Mouse (Mus musculus) fat pad, adult 2 months (tissue): Measurements from ENCODE around the gene Cst7.
"Not testable (repeated sequence)": the region's sequence is repeated elsewhere in the genome, so short reads cannot be mapped to it uniquely, and the experiment has no call there.

Source experiments
- DNase-seq: peaks from one replicate; pipeline ENCODE4 v3.0.0-alpha.2; 2011; ENCODE audit warnings: low read depth, low spot score; ENCODE audit errors: extremely low read depth

Cst7 gene

DNA sequence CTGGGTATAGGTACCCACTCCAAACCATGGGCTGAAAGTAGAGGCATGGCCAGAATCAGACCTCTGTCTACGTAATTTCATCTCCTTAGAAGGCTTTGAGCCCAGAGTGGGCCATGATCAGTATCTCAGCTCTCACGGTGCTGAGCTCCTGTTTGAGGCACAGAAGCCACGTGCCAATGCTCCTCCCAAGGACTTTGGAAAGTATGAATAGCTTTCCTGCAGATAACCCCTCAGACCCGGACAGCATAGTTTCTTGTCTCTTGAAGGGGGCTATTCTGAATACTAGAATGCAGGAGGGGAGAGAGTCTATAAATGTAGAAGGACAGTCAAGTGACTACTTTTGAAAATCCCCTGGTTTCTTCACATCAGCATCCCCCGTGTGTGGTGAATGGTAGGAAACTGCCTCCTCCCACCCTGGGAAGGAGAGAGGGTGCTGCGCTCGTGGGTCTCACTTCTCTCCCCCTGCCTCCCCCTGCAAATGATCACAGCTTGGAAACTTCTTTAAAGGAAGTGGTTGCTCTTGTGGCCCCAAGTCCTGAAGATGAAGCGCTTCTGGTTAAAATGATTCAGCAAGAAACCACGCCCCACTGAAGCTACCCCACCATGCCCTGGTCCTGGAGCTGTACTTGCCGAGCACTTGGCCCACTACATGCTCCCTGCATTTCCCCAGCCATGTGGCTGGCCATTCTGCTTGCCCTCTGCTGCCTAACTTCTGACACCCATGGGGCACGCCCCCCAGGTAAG lies at the start of gene Cst7:
Gene Cst7 (plus strand): TSS at position 569 of the 744 bp plus-strand sequence.
- DNase-seq = no peak

- no peak for DNase-seq
Observed at GRCm38 (mm10) chr2:150525703-150526207, 44.5 kb upstream of the Cst7 start.

- not testable (repeated sequence) for DNase-seq
Observed at GRCm38 (mm10) chr2:150549576-150549975, 20.6 kb upstream of the Cst7 start.

DNA sequence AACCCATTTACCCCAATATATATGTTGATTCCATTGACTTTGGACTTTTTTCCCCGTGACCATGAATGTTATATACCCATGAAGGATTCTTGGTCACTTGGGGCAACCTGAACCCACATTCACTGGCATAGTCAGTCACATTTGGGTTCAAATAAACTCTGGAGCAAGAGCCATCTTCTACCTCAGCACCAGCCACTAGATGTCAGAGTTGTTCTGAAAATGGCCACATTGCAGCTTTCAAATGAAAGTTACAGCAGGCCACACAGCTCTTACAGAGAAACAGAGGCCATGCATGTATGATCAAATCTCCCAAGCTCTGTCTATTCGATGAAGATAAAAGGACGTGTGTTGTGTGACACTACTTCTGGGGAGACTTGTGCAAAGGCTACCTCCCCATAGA lies 11.6 kb upstream of the Cst7 start:
- DNase-seq = no peak

- DNase-seq = no peak
Observed at GRCm38 (mm10) chr2:150567051-150567450, 3.2 kb upstream of the Cst7 start.

GRCm38 (mm10) chr2:150570761-150571160 lies 546 bp downstream of the Cst7 start:
- no peak for DNase-seq

DNA sequence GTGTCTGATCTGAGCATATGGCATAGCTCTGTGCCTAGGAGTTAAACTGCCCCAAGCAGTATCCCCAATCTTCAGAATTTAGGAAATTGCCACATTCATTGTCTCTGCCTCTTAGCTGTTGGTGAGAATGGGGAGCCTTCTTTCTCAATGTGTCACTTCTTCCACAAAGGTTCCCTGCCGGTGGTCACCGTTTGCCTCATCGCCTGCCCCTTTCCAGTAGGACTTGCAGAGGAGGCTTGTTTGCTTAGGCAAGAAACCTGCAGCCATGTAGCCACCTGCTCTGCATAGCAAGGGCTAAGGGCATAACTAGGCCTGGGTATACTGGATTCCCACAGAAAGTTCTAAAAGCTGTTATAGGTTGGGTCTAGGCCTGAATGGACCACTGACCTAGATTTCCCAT lies 2.2 kb downstream of the Cst7 start:
- DNase-seq = no peak

GRCm38 (mm10) chr2:150576256-150576655 lies 6.0 kb downstream of the Cst7 start:
- DNase-seq = peak; percentile 63

DNA sequence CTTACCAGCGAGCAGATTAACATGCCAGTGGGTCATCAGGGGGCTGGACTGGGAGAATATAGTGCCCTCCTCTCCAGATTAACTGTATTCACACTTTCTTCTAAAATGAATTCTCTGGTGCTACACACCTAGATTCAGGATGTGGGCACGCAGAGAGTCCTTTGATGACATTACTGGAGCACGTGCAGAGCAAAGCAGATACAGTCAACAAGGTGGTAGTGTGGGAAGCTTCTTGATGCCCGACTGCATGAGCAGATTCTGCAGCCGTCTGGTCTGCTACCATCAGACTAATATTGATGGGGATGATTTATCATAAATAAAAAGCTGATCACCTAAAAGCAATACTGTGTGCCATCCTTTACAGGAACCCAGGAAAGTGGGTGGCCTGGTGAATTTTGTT lies 8.4 kb downstream of the Cst7 start:
- no peak for DNase-seq

DNA sequence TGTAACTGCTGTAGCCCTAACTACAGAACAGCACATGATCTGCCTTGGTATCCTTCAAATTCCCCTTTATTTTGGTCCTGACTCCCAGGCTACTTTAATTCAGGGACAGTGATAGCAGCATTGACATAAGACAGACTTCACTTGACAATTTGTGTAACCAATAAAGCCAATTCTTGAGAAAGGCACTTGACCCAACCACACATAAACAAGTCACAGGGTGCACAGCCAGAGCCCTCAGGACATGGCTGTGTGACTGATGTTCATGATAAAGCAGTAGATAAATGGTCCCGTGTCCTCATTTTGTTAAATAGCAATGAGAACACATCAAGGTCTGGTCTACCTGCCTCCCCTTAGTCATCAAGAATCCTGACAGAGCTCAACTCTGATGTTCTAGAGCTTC lies 9.4 kb downstream of the Cst7 start:
- DNase-seq = no peak

DNA sequence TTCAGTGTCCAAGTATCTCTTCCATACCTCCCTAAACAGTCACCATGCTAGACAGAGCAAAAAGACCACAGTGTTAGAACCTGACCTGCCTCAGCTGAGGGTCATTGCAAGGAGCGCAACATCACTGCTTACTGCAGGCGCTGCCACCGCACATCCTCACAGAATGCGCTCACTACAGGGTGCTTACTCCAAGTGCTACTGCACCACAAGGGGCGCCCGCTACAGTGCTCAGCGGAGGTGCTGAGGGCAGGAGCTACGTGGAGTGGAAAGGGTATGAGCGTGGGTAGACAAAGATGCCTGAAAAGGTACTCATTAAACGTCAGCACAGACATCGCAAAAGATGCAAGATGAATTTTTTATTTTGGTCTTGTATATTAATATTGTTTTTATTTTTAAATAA lies 18.9 kb downstream of the Cst7 start:
- no peak for DNase-seq

- DNase-seq = no peak
Observed at GRCm38 (mm10) chr2:150595411-150596190, 25.4 kb downstream of the Cst7 start.

DNA sequence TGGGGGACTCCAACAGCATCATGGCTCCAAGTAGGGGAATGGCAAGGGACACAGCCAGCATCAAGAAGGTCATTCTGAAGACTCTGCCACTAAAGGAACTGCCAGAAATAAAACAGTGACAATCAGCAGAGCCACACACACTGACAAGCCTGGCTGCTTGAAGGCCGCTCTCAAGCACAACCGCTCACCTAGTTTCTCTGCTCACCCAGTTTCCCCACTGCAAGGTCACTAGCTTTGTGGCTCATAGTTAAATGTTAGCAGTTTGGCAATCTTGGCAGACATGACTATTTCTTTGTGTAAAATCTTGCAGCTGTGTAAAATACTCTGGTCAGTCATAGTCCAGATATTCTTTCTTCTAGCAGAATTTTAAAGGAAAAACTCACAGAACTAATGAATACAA lies 30.0 kb downstream of the Cst7 start:
- peak; percentile 68 for DNase-seq

DNA sequence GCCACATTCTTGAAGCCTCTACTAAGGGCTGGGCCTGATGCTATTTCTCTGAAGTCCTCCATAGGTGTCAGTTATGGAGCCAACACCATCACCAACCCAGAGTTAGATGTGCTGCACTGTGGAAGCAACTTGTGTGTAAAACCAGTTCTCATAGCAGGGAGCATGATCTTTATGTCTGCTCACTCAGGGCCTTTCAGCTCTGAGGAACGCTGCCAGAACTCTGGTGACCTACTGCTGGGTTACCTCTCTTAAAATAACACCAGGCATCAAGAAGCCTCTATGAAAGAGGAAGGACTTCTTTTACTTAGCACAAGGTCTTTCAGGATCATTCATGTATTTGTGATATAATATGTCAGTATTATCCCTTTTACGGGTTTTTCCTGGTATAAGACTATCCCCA lies 32.0 kb downstream of the Cst7 start:
- DNase-seq = no peak

DNA sequence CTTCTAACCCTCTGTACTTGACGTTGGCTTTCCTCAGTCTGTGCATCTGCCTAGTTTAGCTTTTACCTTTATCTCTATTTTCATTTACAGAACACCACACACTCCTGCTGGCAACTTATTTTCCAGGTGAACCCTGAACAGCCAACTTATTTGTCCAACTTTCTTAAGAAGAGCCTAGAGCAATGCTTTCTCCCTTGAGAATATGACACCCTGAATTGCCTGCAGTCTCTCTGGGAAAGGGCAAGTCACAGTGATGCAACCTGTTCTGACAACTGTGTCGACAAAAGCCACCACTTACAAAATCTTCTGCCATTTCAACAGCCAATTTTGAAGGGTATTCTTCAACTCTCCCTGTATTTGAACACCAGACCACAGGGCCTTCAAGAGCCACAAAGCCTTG lies 34.6 kb downstream of the Cst7 start:
- peak; percentile 74 for DNase-seq

DNA sequence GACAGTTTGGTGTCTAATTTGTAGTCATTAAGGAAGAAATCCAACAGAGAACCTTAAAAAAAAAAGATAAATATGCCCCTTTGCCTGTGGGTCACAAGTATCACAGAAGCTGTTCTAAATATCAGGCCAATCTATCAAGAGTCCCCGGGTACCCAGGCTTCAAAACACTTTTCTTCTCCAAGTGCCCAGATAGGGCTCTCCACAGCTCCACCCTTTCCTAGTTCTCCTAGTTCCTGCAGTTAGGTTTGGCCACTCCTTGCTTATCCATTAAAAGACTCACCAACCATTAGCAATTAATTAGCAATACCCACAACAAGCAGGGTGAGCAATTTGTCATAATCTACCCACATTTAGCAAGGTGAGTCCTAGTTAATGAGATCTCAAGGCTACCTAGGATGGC lies 36.9 kb downstream of the Cst7 start:
- no peak for DNase-seq

GRCm38 (mm10) chr2:150608087-150608799 lies 38.0 kb downstream of the Cst7 start, which contains the start of gene Apmap:
Gene Apmap (minus strand): TSS chr2:150608567.
- DNase-seq = no peak

DNA sequence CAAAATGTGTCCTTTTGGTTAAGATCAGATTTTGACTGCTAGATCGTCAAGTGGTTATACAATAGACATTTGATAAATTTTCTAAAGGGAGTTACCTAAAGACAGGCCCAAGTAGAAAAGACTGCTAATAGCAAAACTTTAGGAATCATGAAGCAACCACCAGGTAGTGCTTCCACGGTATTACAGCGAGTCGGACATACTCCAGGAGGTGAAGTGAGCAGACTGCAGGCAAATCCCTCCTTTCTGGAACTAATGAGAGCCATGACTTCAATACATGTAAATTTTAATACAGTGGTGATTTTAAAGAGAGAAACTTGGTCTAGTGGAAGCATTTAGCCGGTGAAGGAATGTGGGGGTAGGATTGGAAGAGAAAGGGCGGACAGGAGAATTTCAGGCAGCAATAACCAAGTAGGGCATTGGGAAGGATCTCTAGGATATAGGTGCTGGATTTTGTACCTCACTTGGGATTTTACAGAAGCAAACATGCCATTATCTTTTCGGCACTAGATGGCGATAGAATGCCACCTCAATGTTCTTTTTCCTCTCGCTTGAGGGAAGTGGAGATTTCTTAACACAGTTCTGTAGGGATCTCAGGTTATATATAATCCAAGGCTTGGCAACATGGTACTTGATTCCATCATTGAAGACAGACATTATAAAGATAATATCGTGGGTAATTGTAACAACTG lies 38.8 kb downstream of the Cst7 start:
- DNase-seq = peak; percentile 58

- DNase-seq = no peak
Observed at GRCm38 (mm10) chr2:150610097-150610496, 39.9 kb downstream of the Cst7 start.

- DNase-seq = no peak
Observed at GRCm38 (mm10) chr2:150621698-150622097, 51.5 kb downstream of the Cst7 start.

DNA sequence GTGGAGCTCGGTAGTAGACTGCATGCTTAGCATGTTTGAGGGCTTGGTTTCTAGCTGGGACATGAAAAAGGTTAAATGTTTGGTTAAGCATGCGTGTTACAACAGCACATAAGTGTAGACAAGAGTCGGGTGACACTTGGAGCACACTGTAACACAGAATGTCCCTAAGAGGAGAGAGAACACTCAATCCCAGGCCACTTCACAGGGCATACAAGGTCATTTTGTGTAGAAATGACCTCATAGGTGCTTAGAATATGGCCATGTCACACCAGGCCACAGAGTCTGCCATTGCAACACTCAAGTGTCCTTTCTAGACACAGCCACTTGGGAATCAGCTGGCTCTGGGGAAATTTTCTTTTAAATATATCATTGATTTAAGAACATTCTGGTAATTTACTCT lies 53.7 kb downstream of the Cst7 start:
- DNase-seq = no peak
